Mouse (Mus musculus) layer of hippocampus, adult 9-10 months (tissue): Measurements from ENCODE around the gene Prex1.

Experiments used
- DNase-seq: peaks from one replicate; pipeline ENCODE4 v3.0.0; 2022; ENCODE audit warnings: low spot score

The Prex1 gene

GRCm38 (mm10) chr2:166632571-166633361 lies 80.9 kb downstream of the Prex1 start:
- no peak for DNase-seq

- no peak for DNase-seq
Observed at GRCm38 (mm10) chr2:166631621-166632171, 81.9 kb downstream of the Prex1 start.

- DNase-seq: no peak
Observed at GRCm38 (mm10) chr2:166631189-166631588, 82.4 kb downstream of the Prex1 start.

GRCm38 (mm10) chr2:166629941-166630674 lies 83.5 kb downstream of the Prex1 start:
- DNase-seq: no peak

- no peak for DNase-seq
Observed at GRCm38 (mm10) chr2:166627578-166627977, 86.1 kb downstream of the Prex1 start.

GRCm38 (mm10) chr2:166625219-166625618 lies 88.4 kb downstream of the Prex1 start:
- no peak for DNase-seq

GRCm38 (mm10) chr2:166623081-166623567 lies 90.5 kb downstream of the Prex1 start:
- DNase-seq: no peak

GRCm38 (mm10) chr2:166622590-166622989 lies 91.0 kb downstream of the Prex1 start:
- DNase-seq: no peak

- no peak for DNase-seq
Observed at GRCm38 (mm10) chr2:166622079-166622478, 91.6 kb downstream of the Prex1 start.

GRCm38 (mm10) chr2:166620529-166621466 lies 92.8 kb downstream of the Prex1 start:
- no peak for DNase-seq

GRCm38 (mm10) chr2:166619906-166620490 lies 93.6 kb downstream of the Prex1 start:
- DNase-seq: no peak

- DNase-seq: no peak
Observed at GRCm38 (mm10) chr2:166619270-166619669, 94.4 kb downstream of the Prex1 start.

- no peak for DNase-seq
Observed at GRCm38 (mm10) chr2:166617706-166618105, 95.9 kb downstream of the Prex1 start.

- no peak for DNase-seq
Observed at GRCm38 (mm10) chr2:166615338-166616075, 98.1 kb downstream of the Prex1 start.

- no peak for DNase-seq
Observed at GRCm38 (mm10) chr2:166610271-166610670, 103.4 kb downstream of the Prex1 start.

- DNase-seq: no peak
Observed at GRCm38 (mm10) chr2:166608509-166608908, 105.1 kb downstream of the Prex1 start.

GRCm38 (mm10) chr2:166606481-166607245 lies 107.0 kb downstream of the Prex1 start:
- DNase-seq: no peak

GRCm38 (mm10) chr2:166606053-166606452 lies 107.6 kb downstream of the Prex1 start:
- no peak for DNase-seq

GRCm38 (mm10) chr2:166605164-166605831 lies 108.3 kb downstream of the Prex1 start:
- DNase-seq: no peak
